Mouse (Mus musculus) forebrain, postnatal 0 days (tissue): ENCODE data around the gene Rai14. TPM values are rescaled to one million over a fixed set of nuclear protein-coding genes. Genes with fewer than 3 reads are reported as not detected.
A peak's percentile ranks its signal among the peaks of the same experiment; 100 is the strongest.

ENCODE experiments used
- ATAC-seq: fragments of 200-750 bp; cut with Nextera tagmentation; 2 replicates; pipeline ENCODE4 v1.8.0; 2017; ENCODE audit warnings: mild to moderate bottlenecking, moderate library complexity
- DNase-seq: peaks from one replicate; pipeline ENCODE4 v3.0.0-alpha.2; 2015
- H3K27ac ChIP-seq: fragments of 300-500 bp; sonication (generic); 2 replicates; pipeline ENCODE4 v1.5.1; 2014; ENCODE audit warnings: low read depth, mild to moderate bottlenecking, antibody characterized with exemption, low read length, moderate library complexity, mixed read lengths
- H3K27me3 ChIP-seq: fragments of 300-500 bp; sonication (generic); 2 replicates; pipeline ENCODE4 v1.6.1; 2014; ENCODE audit warnings: mild to moderate bottlenecking, low read length, mixed read lengths; ENCODE audit not compliant: insufficient read depth
- H3K36me3 ChIP-seq: fragments of 300-500 bp; sonication (generic); 2 replicates; pipeline ENCODE4 v1.6.1; 2014; ENCODE audit warnings: mild to moderate bottlenecking, moderate library complexity; ENCODE audit not compliant: insufficient read depth
- H3K4me1 ChIP-seq: fragments of 300-500 bp; sonication (generic); 2 replicates; pipeline ENCODE4 v1.6.1; 2014; ENCODE audit warnings: antibody characterized with exemption; ENCODE audit not compliant: insufficient read depth
- H3K4me2 ChIP-seq: fragments of 300-500 bp; sonication (generic); 2 replicates; pipeline ENCODE4 v1.6.1; 2014; ENCODE audit warnings: low read depth, mild to moderate bottlenecking, moderate library complexity
- H3K4me3 ChIP-seq: fragments of 300-500 bp; sonication (generic); 2 replicates; pipeline ENCODE4 v1.5.1; 2014; ENCODE audit warnings: low read depth, low read length, mixed read lengths
- H3K9ac ChIP-seq: fragments of 300-500 bp; sonication (generic); 2 replicates; pipeline ENCODE4 v1.6.1; 2014; ENCODE audit warnings: mild to moderate bottlenecking
- H3K9me3 ChIP-seq: fragments of 300-500 bp; sonication (generic); 2 replicates; pipeline ENCODE4 v1.6.1; 2016; ENCODE audit warnings: low read length
- CTCF ChIP-seq: sonication (generic); IDR thresholded peaks from 2 replicates; pipeline ENCODE4 v1.5.1; 2016; ENCODE audit warnings: antibody characterized with exemption, control low read depth, low read depth
- whole genome bisulfite sequencing: fragments of 180-500 bp; shearing (Covaris S2); extraction: QIAGEN DNeasy Blood & Tissue Kit; methylation state at CpG from one replicate; pipeline ENCODE4 v1.1.7; 2014; 5-methylcytosine and 5-hydroxymethylcytosine counted together
- polyA plus RNA-seq: library from polyadenylated mRNA; unstranded; fragments of >200 nt; fragmentation: Nextera tagmentation; extraction: Ambion mirVana; gene quantifications from 2 replicates; pipeline ENCODE4 v1.2.1, GENCODE M21; 2015
- total RNA-seq: library from RNA; depleted of rRNA; stranded (reverse); fragments of >200 nt; gene quantifications from 2 replicates; pipeline ENCODE4 v1.2.3, GENCODE M21; 2014

Rai14 gene
- total and polyA plus RNA-seq, 2 experiments from 2014 or later = 5.5 to 12.7 TPM

- ATAC-seq (no peak), DNase-seq (no peak)
- WGBS = 38% methylated on average over 6 of the region's 6 CpGs
These were observed 22.9 kb downstream of the Rai14 start for GRCm38 (mm10) chr15:10691481-10691880.

GRCm38 (mm10) chr15:10690973-10691372 is 23.5 kb downstream of the Rai14 start:
- Histone ChIP-seq H3K27me3 (no peaks in the 10 kb centered on the region), H3K27ac (no peak overlapping the region), H3K4me1 (peaks cover 15% of the 10 kb centered on the region), H3K9ac (no peak overlapping the region), H3K4me3 (no peak overlapping the region), H3K9me3 (no peaks in the 10 kb centered on the region), H3K36me3 (no peaks in the 10 kb centered on the region), H3K4me2 (no peak overlapping the region)
- 87% methylated on average over 5 of the region's 5 CpGs for WGBS
- no peak for ATAC-seq
- DNase-seq = no peak
- TF ChIP-seq CTCF = no peak

More at GRCm38 (mm10) chr15:10691481-10691880, 22.9 kb downstream of the Rai14 start:
- no peak overlapping the region for H3K4me3 ChIP-seq
- H3K9ac ChIP-seq = no peak overlapping the region
- no peaks in the 10 kb centered on the region for H3K9me3 ChIP-seq
- TF ChIP-seq CTCF = no peak
- no peaks in the 10 kb centered on the region for H3K36me3 ChIP-seq
- no peaks in the 10 kb centered on the region for H3K27me3 ChIP-seq
- peaks cover 15% of the 10 kb centered on the region for H3K4me1 ChIP-seq
- H3K4me2 ChIP-seq = no peak overlapping the region
- no peak overlapping the region for H3K27ac ChIP-seq

- H3K9ac ChIP-seq = no peak overlapping the region
- no peak overlapping the region for H3K4me2 ChIP-seq
- H3K4me1 ChIP-seq = peaks cover 15% of the 10 kb centered on the region
- 63% methylated on average over 13 of the region's 13 CpGs for WGBS
- no peak overlapping the region for H3K4me3 ChIP-seq
- no peak for TF ChIP-seq CTCF
- H3K9me3 ChIP-seq = no peaks in the 10 kb centered on the region
- H3K27me3 ChIP-seq = no peaks in the 10 kb centered on the region
- H3K27ac ChIP-seq = no peak overlapping the region
- DNase-seq (no peak), ATAC-seq (peak; percentile 44; the same call in 1 of the 2 replicates)
- no peaks in the 10 kb centered on the region for H3K36me3 ChIP-seq
These were observed 24.2 kb downstream of the Rai14 start for GRCm38 (mm10) chr15:10690219-10690618.

GRCm38 (mm10) chr15:10689304-10689703 is 25.1 kb downstream of the Rai14 start:
- WGBS = 79% methylated on average over 11 of the region's 11 CpGs
- TF ChIP-seq CTCF = no peak
- H3K9ac ChIP-seq = no peak overlapping the region

GRCm38 (mm10) chr15:10688686-10689085 is 25.7 kb downstream of the Rai14 start:
- no peaks in the 10 kb centered on the region for H3K27me3 ChIP-seq
- H3K9ac ChIP-seq = no peak overlapping the region
- no peaks in the 10 kb centered on the region for H3K36me3 ChIP-seq
- H3K9me3 ChIP-seq = no peaks in the 10 kb centered on the region
- WGBS = 60% methylated on average over 5 of the region's 5 CpGs
- DNase-seq = no peak
- H3K27ac ChIP-seq = no peak overlapping the region
- no peak for ATAC-seq
- no peak for TF ChIP-seq CTCF
- peaks cover 15% of the 10 kb centered on the region for H3K4me1 ChIP-seq
- H3K4me3 ChIP-seq = no peak overlapping the region
- no peak overlapping the region for H3K4me2 ChIP-seq

More at GRCm38 (mm10) chr15:10689304-10689703, 25.1 kb downstream of the Rai14 start:
- no peak overlapping the region for H3K4me2 ChIP-seq
- H3K4me3 ChIP-seq = no peak overlapping the region
- DNase-seq = no peak
- no peak for ATAC-seq
- H3K27ac ChIP-seq = no peak overlapping the region
- no peaks in the 10 kb centered on the region for H3K36me3 ChIP-seq
- H3K9me3 ChIP-seq = no peaks in the 10 kb centered on the region
- H3K27me3 ChIP-seq = no peaks in the 10 kb centered on the region
- H3K4me1 ChIP-seq = peaks cover 15% of the 10 kb centered on the region

- ATAC-seq = no peak
- WGBS = 43% methylated on average over 7 of the region's 7 CpGs
- TF ChIP-seq CTCF = no peak
- Histone ChIP-seq H3K4me2 (no peak overlapping the region), H3K27ac (no peak overlapping the region), H3K9ac (no peak overlapping the region), H3K27me3 (no peaks in the 10 kb centered on the region), H3K36me3 (no peaks in the 10 kb centered on the region), H3K4me3 (no peak overlapping the region), H3K4me1 (peaks cover 9% of the 10 kb centered on the region; the same call in 1 of the 2 replicates), H3K9me3 (no peaks in the 10 kb centered on the region)
- no peak for DNase-seq
These were observed 27.1 kb downstream of the Rai14 start for GRCm38 (mm10) chr15:10687365-10687764.

- no peak for TF ChIP-seq CTCF
- peaks cover 3% of the 10 kb centered on the region; the same call in 1 of the 2 replicates for H3K4me1 ChIP-seq
- no peak overlapping the region for H3K9ac ChIP-seq
- no peaks in the 10 kb centered on the region for H3K36me3 ChIP-seq
- H3K27ac ChIP-seq = no peak overlapping the region
- ATAC-seq = no peak
- H3K9me3 ChIP-seq = no peaks in the 10 kb centered on the region
- no peak overlapping the region for H3K4me2 ChIP-seq
- 81% methylated on average over 14 of the region's 14 CpGs for WGBS
- no peak overlapping the region for H3K4me3 ChIP-seq
- no peaks in the 10 kb centered on the region for H3K27me3 ChIP-seq
- no peak for DNase-seq
These were observed 28.6 kb downstream of the Rai14 start for GRCm38 (mm10) chr15:10685692-10686430.
